Mouse (Mus musculus): ENCODE data around the gene Cstl1. TPM values are rescaled to one million over a fixed set of nuclear protein-coding genes. Genes with fewer than 3 reads are reported as not detected.

Gene Cstl1
- not detected in 2 replicates for polyA plus RNA-seq (2012; rRNA removed)

GRCm38 (mm10) chr2:148750058-148750457 lies at the start of gene Cstl1:
Cstl1 (plus strand) TSS chr2:148750358.

GRCm38 (mm10) chr2:148732327-148733000 lies 17.7 kb upstream of the Cstl1 start, which contains the start of gene Napb:
Napb (minus strand) TSS chr2:148732467.

GRCm38 (mm10) chr2:148771397-148771796 lies 21.2 kb downstream of the Cstl1 start, which contains the start of gene Cst11:
Cst11 (minus strand) TSS chr2:148771497.

GRCm38 (mm10) chr2:148781709-148782108 lies 31.6 kb downstream of the Cstl1 start, which contains the start of gene 8030411F24Rik:
8030411F24Rik (plus strand) TSS chr2:148782009.

GRCm38 (mm10) chr2:148789142-148789541 lies 39.0 kb downstream of the Cstl1 start, which contains the start of gene Cst12:
Cst12 (plus strand) TSS chr2:148789361.

GRCm38 (mm10) chr2:148798485-148798884 lies 48.3 kb downstream of the Cstl1 start, which contains the start of gene Cst8:
Cst8 (plus strand) TSS chr2:148798785.

Other genes starting within 250 kb of the Cstl1 start
- 27.2 and 31.5 TPM in 2 replicates for gene Nxt1, start 77.8 kb upstream of the Cstl1 start, polyA plus RNA-seq (2012; rRNA removed)
- gene Gzf1, start 69.3 kb upstream of the Cstl1 start, polyA plus RNA-seq (2012; rRNA removed) = 9.5 and 10.0 TPM in 2 replicates
- 0.53 and 0.74 TPM in 2 replicates for gene Napb, start 17.9 kb upstream of the Cstl1 start, polyA plus RNA-seq (2012; rRNA removed)
- not detected in 2 replicates for gene Cst11, start 21.1 kb downstream of the Cstl1 start, polyA plus RNA-seq (2012; rRNA removed)
- not detected in 2 replicates for gene 8030411F24Rik, start 31.7 kb downstream of the Cstl1 start, polyA plus RNA-seq (2012; rRNA removed)
- 0.07 TPM in 1 of 2 replicates, not detected in the other for gene Cst12, start 39.0 kb downstream of the Cstl1 start, polyA plus RNA-seq (2012; rRNA removed)
- gene Cst8, start 48.4 kb downstream of the Cstl1 start, polyA plus RNA-seq (2012; rRNA removed) = 0.43 and 0.65 TPM in 2 replicates
- gene Cst13, start 69.7 kb downstream of the Cstl1 start, polyA plus RNA-seq (2012; rRNA removed) = not detected in 2 replicates
- gene Cst9, start 84.8 kb downstream of the Cstl1 start, polyA plus RNA-seq (2012; rRNA removed) = 0.19 and 0.22 TPM in 2 replicates
- not detected in 2 replicates for gene 9230104L09Rik, start 114.7 kb downstream of the Cstl1 start, polyA plus RNA-seq (2012; rRNA removed)
- 248 and 278 TPM in 2 replicates for gene Cst3, start 125.3 kb downstream of the Cstl1 start, polyA plus RNA-seq (2012; rRNA removed)